Mouse (Mus musculus) small intestine, adult 2 months (tissue): ENCODE data around the gene Ethe1.

Experiments used
- CTCF ChIP-seq: fragments of 200-500 bp; IDR thresholded peaks from 2 replicates; pipeline ENCODE4 v1.5.1; 2012; ENCODE audit warnings: low read depth, mild to moderate bottlenecking, control low read depth, inconsistent platforms, low read length, moderate library complexity, mixed read lengths; ENCODE audit not compliant: insufficient replicate concordance, insufficient read length; ENCODE audit errors: extremely low read depth
- POLR2A ChIP-seq: fragments of 200-500 bp; IDR thresholded peaks from 2 replicates; pipeline ENCODE4 v1.6.1; 2012; ENCODE audit warnings: low read depth, mild to moderate bottlenecking, control low read depth, inconsistent platforms, low read length, moderate library complexity

GRCm38 (mm10) chr7:24544506-24544905 is 42.8 kb upstream of the Ethe1 start:
- TF ChIP-seq POLR2A, result no peak
- no peak for TF ChIP-seq CTCF
